Mouse (Mus musculus): ENCODE results near the gene Josd1. TPM values are rescaled to one million over a fixed set of nuclear protein-coding genes. Genes with fewer than 3 reads are reported as not detected.

Josd1 gene
- 10 to 100 TPM; 71.7 to 71.8 TPM for total RNA-seq (2021)

DNA sequence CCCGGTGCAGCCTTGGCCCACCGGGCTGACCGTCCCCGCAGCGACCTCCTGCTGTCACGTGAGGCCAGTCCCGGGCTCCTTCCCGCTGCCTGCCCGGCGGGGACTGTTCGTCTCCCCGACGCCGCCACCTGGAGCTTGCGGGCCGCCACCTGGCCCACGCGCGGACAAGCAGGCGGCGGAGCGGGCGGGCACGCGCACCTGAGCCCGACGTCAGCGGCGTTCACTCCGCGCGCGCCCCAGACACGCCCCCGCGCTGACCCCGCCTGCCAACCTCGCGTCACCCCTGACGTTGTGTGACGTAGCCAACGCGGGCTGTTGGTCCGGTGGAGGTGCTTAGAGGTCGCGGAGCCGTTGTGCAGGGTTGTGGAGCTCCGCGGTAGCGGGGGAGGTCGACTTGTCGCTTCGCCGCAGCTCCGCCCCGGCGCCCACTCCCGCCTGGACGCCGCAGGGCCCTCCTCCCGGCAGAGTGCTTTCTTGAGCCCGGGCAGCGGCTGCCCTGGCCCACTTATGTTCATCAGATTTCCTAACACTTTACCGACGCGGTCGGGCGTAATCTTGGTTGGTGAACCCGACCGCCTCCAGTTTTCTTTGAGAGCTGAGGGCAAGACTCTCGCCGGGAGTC lies at the start of gene Josd1:
Gene Josd1, minus strand, starts transcription at position 274 of the 622 bp plus-strand sequence.
- DNase-seq (ENCODE audit: low spot score in 2 of 2) = peak; percentile 96 to 97
- intact Hi-C loops (cut with DNase I) = loop anchor here (1.0 kb wide), 1 partner anchor 28 kb away; the partner anchor contains the start of gene Cby1

DNA sequence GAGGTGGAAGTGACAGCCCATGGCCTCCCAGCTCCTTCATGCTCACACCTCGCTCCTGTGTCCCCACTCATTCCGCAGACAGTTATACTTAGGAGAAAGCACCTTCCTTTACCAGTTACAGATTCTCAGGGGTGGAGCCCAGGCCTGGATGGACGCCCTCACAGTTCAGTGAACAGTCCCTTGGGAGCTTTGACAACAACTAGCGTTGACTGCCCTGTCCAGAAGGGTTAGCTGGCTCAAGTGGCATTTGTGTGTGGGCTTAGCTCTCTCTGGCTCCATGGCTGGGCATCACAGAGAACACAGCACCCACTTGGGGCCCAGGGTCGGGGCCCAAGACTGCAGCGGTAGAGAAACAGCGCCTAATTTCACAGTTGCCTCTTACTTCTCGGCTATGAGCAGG lies 46.6 kb upstream of the Josd1 start:
- intact Hi-C loops (cut with DNase I) = no loop called here
- no peak for DNase-seq (ENCODE audit: low spot score in 2 of 2)

DNA sequence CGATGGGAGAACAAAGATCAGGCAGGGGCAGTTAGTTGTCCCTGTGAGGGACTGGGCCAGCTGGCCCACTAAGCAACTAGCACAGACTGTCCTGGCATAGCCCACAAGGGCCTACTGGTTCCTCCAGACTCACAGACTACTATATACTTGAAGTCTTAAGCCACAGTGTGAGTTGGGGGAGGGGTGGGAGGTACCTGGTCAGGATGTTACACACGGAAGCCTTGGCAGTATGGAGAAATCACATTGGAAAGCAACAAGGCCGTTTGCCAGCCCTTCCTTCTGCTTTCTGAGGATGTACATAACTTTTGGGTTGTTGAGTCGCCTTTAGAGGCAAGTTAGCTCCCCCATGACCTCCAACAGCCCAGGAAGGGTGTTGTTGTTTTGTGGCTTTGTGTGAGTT lies 45.9 kb upstream of the Josd1 start:
- no peak for DNase-seq (ENCODE audit: low spot score in 2 of 2)
- intact Hi-C loops (cut with DNase I) = no loop called here

DNA sequence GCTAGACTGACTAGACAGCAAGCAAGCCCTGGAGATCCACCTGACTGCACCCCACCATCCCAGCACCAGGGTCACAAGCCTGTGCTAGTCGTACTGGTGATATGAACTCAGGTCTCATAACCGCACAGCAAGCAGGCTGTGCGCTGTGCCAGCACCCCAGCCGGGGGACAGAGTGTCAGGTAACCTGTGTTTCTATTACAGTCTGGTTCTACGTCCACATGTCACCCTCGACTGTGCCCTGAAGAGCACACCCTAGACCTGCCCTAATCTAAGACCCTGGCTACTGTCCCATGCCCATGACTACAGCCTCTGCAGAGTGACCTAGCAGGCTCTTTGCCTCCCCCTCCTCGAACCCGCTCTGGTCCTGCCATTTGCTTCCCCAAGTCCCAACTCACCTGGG lies 45.5 kb upstream of the Josd1 start:
- intact Hi-C loops (cut with DNase I) = no loop called here
- no peak for DNase-seq (ENCODE audit: low spot score in 2 of 2)

DNA sequence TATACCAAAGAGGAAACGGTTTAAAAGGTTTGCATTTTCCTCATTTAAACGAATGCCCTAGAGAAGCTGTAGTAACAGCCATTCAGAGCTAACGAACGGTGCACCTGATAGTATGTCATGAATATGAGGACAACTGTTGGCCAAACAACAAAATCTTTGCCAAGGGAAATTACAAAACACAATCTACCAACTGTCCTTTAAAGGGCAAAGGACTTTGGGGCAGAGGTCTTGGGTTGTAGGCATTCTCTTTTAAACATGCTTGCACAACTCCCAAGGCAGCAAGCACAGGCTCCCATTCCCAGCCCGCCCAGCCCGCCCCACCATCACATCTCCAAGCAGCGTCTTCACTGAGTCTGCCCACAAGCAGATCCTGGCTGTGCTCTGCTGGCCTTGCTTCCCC lies 43.8 kb upstream of the Josd1 start:
- no peak for DNase-seq (ENCODE audit: low spot score in 2 of 2)
- intact Hi-C loops (cut with DNase I) = no loop called here

DNA sequence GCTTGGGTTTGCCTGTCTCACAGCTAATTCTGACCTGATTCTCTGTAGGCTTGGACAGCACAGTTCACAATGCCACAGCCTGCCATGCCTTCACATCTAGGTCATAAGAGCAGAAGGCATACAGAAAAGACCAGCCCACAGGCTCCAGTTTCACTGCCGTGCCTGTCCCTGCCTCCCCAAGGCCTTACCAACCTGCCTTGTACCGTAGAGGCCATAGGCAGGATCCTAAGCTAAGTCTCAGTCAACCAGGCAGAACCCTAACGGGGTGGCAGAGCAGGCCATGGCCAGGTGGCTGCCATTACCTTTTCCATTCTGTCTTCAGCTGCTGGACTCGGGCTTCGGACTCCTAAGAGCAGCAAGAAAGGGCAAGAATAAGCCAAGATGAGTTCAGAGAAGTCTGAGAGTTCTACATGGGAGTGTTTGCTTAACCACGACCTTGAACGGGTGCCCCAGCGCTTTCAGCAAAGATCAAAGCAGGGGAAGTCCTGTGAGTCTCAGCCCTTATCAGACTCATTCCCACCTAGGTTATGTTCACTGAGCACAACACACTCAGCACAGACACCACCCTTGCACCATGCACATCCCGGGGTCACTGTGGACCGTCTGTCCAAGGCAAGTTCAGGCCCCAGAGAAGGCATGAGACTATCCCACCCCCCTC lies 41.1 kb upstream of the Josd1 start:
- no peak for DNase-seq (ENCODE audit: low spot score in 2 of 2)

DNA sequence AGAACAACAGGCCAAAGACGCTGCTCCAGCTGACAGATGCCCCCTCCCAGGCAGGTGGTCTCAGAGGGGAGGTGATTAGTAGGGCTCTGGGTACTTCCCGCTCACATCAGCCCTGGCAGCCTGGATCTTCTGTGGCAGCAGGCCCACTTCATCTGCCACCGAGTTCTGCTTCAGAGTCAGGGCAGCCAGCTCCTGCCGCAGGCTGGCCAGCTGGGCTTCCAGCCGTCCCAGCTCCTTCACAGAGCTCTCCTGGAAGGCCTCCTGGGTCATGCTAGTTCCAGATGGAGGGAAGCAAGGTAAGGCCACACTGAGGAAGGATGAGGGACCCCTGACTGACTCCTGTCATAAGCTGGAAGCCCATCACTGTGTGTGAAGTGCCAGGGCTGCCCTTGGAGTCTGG lies 40.6 kb upstream of the Josd1 start:
- no peak for DNase-seq (ENCODE audit: low spot score in 2 of 2)
- intact Hi-C loops (cut with DNase I) = no loop called here

More for the DNA sequence above, 41.1 kb upstream of the Josd1 start:
- intact Hi-C loops (cut with DNase I) = no loop called here

DNA sequence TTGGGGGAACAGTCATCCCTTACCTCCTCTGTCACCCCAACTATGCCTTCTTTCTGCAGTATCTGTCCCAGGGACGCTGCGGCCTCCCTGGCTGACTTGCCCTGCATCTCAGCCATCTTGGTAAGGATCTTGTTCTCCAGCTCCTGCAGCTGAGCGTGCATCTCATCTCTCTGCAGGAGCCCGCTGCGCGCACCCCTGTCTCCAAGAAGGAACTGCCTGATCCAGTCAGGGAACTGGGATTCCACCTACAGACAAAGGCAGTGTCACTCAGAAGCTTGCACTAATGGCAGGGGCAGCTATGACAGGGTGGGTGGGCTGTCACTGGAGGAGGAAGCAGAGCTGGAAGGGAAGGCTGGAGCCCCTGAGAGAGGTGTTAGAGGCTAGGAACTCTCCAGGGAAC lies 40.1 kb upstream of the Josd1 start:
- intact Hi-C loops (cut with DNase I) = no loop called here
- DNase-seq (ENCODE audit: low spot score in 2 of 2) = no peak

DNA sequence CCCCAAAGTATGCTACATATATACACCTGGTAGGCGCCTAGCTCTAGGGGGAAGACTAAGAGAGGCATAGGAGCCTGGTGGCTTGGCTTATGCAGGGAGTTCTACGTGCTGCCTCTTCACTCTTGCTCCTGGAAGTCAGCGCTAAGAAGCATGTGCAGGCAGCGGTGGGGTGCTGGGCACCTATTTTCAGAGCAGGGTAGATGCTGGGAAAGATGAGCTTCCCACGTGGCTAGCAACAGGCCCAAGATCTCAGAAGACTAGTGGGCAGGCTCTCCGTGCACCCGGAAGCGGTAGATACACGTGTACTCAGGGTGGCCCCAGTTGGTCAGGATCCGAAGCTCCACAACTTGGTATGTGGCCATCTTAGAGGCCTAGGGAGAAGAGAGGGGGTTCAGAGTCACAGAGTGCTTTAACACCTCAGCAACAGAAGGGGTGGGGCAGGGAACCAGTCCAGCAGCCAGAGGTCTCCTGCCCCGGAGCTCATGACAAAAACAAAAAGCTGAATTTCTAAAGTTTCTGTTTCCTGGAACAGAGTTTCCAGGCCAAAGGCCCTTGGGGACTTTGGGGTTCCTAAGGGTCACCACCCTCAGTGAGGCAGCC lies 37.6 kb upstream of the Josd1 start:
- intact Hi-C loops (cut with DNase I) = no loop called here
- peak; percentile 61 to 89 for DNase-seq (ENCODE audit: low spot score in 2 of 2)

DNA sequence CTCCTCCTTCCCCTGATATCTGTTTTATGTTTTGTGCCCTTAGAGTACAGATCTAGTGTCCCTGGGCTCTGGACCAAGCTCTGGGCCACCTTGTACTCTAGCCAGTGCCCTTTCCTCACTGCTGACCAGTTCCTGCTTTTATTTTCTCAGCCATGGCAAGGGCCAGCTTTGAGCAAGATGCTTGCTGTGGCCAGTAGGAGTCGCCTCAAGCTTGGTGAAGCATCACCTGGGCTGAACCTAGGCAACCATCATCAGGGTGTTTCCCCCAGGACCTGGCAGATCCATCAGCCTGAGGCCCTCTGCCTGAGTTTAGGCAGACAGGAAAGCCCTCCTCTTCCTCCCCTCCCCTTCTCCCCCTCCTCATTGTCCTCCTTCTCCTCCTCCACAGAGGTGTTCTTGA lies 35.7 kb upstream of the Josd1 start:
- DNase-seq (ENCODE audit: low spot score in 2 of 2) = peak in 1 of 2 experiments; percentile 60

DNA sequence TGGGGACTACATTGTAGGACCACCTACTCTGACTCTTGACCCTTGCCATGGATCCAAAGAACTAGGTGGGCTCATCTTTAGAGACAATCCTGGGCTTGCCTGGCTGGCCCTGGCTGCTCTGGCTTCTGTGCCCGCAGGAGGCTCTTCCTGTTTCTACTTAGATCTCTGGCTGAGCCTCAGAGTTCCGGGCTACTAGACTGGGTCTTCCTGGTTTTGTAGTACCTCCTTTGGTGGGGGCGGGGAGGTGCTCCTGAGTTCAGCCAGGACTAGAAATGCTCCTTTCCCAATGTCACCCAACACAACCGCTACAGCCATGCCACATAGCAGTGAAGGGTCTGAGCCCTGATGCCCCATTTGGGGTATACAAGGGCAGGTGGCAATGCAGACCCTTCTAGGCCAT lies 33.1 kb upstream of the Josd1 start:
- intact Hi-C loops (cut with DNase I) = no loop called here
- DNase-seq (ENCODE audit: low spot score in 2 of 2) = no peak

More for the DNA sequence above, 35.7 kb upstream of the Josd1 start:
- intact Hi-C loops (cut with DNase I) = no loop called here

DNA sequence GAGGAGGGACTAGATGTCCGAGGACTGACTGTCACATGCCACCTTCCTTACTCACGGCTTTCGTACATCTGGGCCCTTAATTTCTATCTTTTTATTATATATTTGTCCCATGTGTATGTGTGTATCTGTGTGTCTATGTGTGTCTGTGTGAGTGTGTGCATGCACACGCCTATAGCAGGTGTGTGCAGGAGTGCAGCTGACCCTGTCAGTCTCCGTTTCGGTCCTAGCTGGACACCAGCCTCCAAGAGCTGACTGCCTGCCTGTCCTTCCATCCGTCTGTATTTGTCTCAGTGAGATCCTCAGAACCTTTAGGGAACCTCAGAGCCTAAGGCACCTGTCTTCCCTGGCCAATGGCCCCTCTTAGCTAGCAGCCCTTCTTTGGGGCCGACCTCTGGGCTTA lies 32.5 kb upstream of the Josd1 start:
- intact Hi-C loops (cut with DNase I) = no loop called here

DNA sequence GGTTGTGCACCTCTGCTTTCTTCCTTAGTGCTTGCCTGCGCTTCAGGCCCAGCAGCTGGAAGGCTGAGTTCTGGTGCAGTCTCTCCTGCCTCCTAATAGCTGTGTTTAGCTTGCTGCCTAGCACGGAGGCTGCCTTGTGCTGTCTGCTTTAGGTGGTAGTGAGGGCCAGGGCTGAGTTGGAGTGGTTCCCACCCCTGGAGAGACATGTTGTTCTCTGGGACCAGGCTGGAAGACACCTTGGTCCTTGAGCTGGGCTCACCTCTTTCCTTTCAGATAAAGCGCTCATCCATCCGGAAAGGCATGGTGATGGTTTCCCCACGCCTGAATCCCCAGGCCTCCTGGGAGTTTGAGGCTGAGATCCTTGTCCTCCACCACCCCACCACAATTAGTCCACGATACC lies 29.0 kb upstream of the Josd1 start:
- DNase-seq (ENCODE audit: low spot score in 2 of 2) = no peak
- intact Hi-C loops (cut with DNase I) = no loop called here

More for the DNA sequence above, 32.5 kb upstream of the Josd1 start:
- no peak for DNase-seq (ENCODE audit: low spot score in 2 of 2)

DNA sequence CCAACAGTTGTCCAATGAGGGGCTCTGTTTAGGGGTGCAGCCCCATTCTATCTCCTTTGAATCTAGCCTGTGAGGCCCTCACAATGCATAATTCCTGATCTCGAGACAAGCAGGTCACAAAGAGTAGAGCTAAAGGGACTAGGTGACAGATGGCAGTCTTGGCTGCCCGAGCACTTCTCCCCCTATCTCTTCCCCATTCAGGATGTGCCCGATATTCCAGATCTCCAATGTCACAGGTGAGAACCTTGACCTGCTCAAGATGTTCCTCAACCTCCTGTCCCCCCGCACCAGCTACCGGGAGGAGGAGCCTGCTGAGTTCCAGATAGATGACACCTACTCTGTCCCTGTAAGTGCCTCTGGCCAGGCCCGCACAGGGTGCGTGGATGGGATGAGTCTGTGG lies 27.9 kb upstream of the Josd1 start:
- intact Hi-C loops (cut with DNase I) = no loop called here
- no peak for DNase-seq (ENCODE audit: low spot score in 2 of 2)

DNA sequence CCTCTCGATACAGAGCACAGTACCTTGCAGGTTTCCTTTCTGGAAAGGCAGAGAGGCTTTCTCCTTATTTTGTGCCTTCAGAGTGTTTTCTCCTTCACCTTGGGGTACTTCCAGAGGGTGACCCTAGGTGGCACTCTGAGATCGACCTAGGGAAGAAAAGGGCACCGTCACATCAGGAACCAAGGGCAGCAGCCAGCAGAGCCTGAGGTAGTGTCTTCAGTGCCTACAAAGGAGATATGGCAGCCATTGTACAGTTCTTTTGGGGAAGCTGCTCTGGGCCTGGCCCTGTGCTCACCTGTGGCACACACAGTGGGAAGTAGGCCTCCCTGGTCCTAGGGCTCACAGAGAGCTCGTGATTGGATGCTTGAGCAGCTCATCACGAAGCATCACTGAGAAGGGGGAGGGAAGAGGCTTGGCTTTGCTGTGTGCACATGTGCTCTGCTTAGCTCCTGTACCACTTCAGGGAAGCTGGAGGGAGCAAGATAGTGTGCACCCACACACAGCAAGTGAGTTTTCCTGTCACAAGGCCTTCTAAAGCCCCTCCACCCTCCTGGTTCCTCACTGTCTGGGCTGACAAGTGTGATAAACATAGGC lies 20.6 kb upstream of the Josd1 start:
- no peak for DNase-seq (ENCODE audit: low spot score in 2 of 2)
- intact Hi-C loops (cut with DNase I) = no loop called here

DNA sequence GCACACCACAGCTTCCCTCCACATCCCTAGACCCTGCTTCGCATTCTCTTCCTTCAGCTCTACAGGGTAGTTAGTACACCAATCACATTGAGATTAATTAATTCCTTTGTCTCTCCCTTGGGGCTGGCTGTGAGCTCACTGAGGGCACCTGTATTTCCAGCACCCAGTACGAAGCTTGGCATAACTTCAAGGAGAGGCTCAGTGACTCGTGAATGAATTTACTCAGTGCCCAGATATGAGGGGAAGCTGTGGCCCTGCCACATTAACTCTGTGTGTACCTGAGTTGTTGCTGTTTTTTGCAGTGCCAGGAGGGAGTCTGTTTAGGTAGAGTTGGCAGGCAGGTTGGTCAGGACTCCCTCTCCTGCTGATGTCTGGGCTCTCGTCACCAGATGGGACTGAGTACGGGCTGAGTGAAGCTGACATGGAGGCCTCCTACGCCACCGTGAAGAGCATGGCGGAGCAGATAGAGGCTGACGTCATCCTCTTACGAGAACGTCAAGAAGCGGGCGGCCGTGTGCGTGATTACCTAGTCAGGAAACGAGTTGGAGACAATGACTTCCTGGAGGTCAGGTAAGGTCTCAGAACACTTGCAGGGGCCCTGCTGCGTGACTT lies 19.0 kb upstream of the Josd1 start:
- DNase-seq (ENCODE audit: low spot score in 2 of 2) = no peak
- intact Hi-C loops (cut with DNase I) = no loop called here

DNA sequence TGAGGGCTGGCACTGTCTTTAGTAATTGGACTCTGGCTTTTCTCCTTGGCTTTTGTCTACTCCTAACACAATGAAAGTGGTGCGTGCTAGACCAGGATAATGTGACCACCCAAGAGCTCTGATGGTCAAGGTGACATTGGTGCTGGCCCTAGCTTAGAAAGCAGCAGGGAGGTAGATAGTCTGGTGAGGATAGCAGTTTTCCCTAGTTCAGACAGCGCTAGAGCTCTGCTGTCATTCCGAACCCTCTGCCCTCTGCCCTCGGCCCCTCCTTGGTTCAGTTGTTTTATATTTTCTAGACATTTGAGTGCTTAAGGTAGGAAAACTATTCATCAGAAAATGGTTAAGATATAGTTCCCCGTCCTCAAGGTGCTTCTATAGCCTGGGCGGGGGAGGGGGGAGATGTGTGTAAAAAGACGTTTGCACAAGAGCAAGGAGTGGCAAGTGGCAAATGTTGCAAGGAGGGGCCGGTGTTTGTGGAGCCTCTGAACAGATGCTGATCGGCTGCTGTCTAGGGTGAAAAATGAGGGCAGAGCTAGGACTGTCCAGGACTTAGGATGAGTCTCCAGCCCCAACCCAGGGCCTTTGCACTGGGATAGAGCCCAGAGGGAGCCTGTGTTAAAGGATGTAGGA lies 10.0 kb upstream of the Josd1 start:
- no peak for DNase-seq (ENCODE audit: low spot score in 2 of 2)
- intact Hi-C loops (cut with DNase I) = no loop called here

DNA sequence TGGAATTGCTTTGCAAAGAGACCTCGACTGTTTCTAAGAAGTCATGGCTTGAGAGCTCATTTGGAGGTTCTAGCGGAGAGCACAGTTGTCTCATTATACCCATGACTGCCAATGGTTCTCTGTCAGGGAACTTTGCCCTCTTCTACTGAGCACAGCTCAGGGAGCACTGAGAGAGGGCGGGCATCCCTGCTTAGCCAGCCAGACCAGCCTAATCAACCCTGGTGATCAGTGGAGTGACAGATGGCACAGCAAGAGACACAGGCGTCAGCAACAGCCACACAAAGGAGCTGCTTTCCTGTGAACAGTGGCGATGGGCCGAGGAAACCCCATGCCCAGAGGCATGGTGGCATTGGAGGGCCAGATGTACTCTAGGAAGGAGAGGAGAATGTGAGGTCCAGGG lies 9.3 kb upstream of the Josd1 start:
- no peak for DNase-seq (ENCODE audit: low spot score in 2 of 2)
- intact Hi-C loops (cut with DNase I) = no loop called here

DNA sequence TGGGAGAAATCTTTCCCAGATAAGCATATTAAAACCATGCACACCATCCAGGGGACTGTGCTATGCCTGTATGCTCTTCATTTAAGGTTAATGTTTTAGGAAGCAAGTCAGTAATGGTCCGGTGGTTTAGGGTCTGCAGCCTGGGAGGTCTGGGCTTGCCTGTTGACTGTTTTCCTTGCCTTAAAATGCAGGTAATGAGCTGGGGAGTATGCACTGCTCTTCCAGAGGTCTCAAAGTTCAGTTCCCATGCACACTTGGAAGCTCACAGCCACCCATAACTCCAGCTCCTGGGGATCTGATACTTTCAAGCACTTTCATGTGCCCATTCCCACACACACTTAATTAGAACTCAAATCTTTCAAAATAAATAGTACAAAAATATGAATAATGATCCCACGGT lies 8.8 kb upstream of the Josd1 start:
- intact Hi-C loops (cut with DNase I) = no loop called here
- no peak for DNase-seq (ENCODE audit: low spot score in 2 of 2)

DNA sequence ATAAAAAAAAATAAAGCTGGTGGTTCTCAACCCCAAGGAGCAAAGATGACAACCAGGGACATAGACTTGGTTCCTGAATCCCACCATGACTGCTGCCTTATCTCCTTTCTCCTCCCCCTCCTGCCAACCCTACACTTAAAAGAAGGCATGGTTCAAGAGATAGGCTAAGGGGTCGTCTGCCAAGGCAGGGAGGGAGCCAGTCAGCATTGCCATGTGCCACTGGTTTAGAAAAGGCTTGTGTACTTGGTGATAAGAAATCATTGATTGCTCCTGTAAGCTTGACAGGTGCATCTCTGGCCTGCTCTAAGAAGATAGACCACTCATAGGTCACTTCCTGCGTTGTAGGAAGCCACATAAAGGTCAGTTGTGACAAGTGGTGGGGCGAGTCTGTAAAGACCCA lies 7.8 kb upstream of the Josd1 start:
- intact Hi-C loops (cut with DNase I) = no loop called here
- DNase-seq (ENCODE audit: low spot score in 2 of 2) = no peak

Data from left cerebral cortex, postnatal 25 days (tissue).